Mouse (Mus musculus): Measurements from ENCODE around the gene Urm1. TPM values are rescaled to one million over a fixed set of nuclear protein-coding genes. Genes with fewer than 3 reads are reported as not detected.
A peak's percentile ranks its signal among the peaks of the same experiment; 100 is the strongest.

Gene Urm1
- total and polyA plus RNA-seq, 2 experiments: 8.1 to 26.6 TPM

DNA sequence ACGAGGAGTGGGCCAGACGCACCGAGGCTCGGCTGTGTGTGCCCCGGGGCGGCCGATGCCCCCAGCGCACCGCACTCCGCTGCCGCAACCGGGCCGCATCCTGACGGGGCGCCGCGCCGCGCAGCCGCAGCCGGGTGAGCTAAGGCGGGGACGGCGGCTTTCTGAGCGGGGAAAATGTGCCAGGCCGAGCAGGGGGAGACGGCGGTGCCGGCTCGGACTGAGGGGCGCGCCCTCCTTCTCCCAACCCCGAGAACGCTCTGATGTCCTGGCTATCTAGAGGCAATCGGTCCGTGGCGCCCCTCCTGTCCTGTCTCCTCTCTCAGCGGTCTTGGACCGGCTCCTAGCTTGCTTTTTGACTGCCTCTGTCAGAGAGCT, 17.1 kb upstream of the Urm1 start:
- H3K4me1 ChIP-seq (ENCODE audit: control insufficient read depth, insufficient read depth, low read length): peaks cover 8% of the 10 kb centered on the region; the same call in 1 of the 2 replicates
- H3K36me3 ChIP-seq (ENCODE audit: control insufficient read depth, insufficient read depth, low read length): peaks cover 2% of the 10 kb centered on the region; the same call in 1 of the 2 replicates
- no peak for TF ChIP-seq CTCF (IDR thresholded peaks at IDR 0.05; ENCODE audit: low read depth, low read length)
- TF ChIP-seq POLR2A (IDR thresholded peaks at IDR 0.05; ENCODE audit: extremely low read depth, insufficient read depth, low read length): no peak
- WGBS: 1% methylated on average over 39 of the region's 39 CpGs
- H3K79me2 ChIP-seq (ENCODE audit: control insufficient read depth, insufficient read depth, low read length): no peaks in the 10 kb centered on the region; the same call in 1 of the 2 replicates
- no peak for DNase-seq (ENCODE audit: extremely low read depth, low read depth, low spot score)
- no peak overlapping the region for H3K27ac ChIP-seq (replicated peaks; ENCODE audit: insufficient read depth, low read depth, low read length)
- H3K4me3 ChIP-seq (ENCODE audit: insufficient read depth, low read depth, low read length): peak overlapping the region; percentile 86
- H3K9ac ChIP-seq (ENCODE audit: low read depth, low read length): peak overlapping the region; percentile 91
- H3K27me3 ChIP-seq (ENCODE audit: control insufficient read depth, insufficient read depth, low read length): no peaks in the 10 kb centered on the region

- Histone ChIP-seq H3K27me3 (ENCODE audit: control insufficient read depth, insufficient read depth, low read length) (no peaks in the 10 kb centered on the region), H3K9ac (ENCODE audit: low read depth, low read length) (peak overlapping the region; percentile 91), H3K79me2 (ENCODE audit: control insufficient read depth, insufficient read depth, low read length) (no peaks in the 10 kb centered on the region; the same call in 1 of the 2 replicates), H3K36me3 (ENCODE audit: control insufficient read depth, insufficient read depth, low read length) (peaks cover 2% of the 10 kb centered on the region; the same call in 1 of the 2 replicates), H3K4me3 (ENCODE audit: insufficient read depth, low read depth, low read length) (no peak overlapping the region), H3K4me1 (ENCODE audit: control insufficient read depth, insufficient read depth, low read length) (peaks cover 8% of the 10 kb centered on the region; the same call in 1 of the 2 replicates), H3K27ac (replicated peaks; ENCODE audit: insufficient read depth, low read depth, low read length) (no peak overlapping the region)
- TF ChIP-seq POLR2A (IDR thresholded peaks at IDR 0.05; ENCODE audit: extremely low read depth, insufficient read depth, low read length) (no peak), CTCF (IDR thresholded peaks at IDR 0.05; ENCODE audit: low read depth, low read length) (peak; percentile 53)
- WGBS: 44% methylated on average over 6 of the region's 6 CpGs
- DNase-seq (ENCODE audit: extremely low read depth, low read depth, low spot score): peak; percentile 12
Measured at GRCm38 (mm10) chr2:29803400-29803831, 16.5 kb upstream of the Urm1 start.

GRCm38 (mm10) chr2:29815678-29816371, 4.0 kb upstream of the Urm1 start:
- 89% methylated on average over 11 of the region's 11 CpGs for WGBS
- no peak for DNase-seq (ENCODE audit: extremely low read depth, low read depth, low spot score)
- Histone ChIP-seq H3K36me3 (ENCODE audit: control insufficient read depth, insufficient read depth, low read length) (peaks cover 4% of the 10 kb centered on the region), H3K9ac (ENCODE audit: low read depth, low read length) (no peak overlapping the region), H3K4me1 (ENCODE audit: control insufficient read depth, insufficient read depth, low read length) (no peaks in the 10 kb centered on the region), H3K79me2 (ENCODE audit: control insufficient read depth, insufficient read depth, low read length) (no peaks in the 10 kb centered on the region), H3K27ac (replicated peaks; ENCODE audit: insufficient read depth, low read depth, low read length) (no peak overlapping the region), H3K4me3 (ENCODE audit: insufficient read depth, low read depth, low read length) (no peak overlapping the region), H3K27me3 (ENCODE audit: control insufficient read depth, insufficient read depth, low read length) (no peaks in the 10 kb centered on the region)
- TF ChIP-seq POLR2A (IDR thresholded peaks at IDR 0.05; ENCODE audit: extremely low read depth, insufficient read depth, low read length) (no peak), CTCF (IDR thresholded peaks at IDR 0.05; ENCODE audit: low read depth, low read length) (no peak)

DNA sequence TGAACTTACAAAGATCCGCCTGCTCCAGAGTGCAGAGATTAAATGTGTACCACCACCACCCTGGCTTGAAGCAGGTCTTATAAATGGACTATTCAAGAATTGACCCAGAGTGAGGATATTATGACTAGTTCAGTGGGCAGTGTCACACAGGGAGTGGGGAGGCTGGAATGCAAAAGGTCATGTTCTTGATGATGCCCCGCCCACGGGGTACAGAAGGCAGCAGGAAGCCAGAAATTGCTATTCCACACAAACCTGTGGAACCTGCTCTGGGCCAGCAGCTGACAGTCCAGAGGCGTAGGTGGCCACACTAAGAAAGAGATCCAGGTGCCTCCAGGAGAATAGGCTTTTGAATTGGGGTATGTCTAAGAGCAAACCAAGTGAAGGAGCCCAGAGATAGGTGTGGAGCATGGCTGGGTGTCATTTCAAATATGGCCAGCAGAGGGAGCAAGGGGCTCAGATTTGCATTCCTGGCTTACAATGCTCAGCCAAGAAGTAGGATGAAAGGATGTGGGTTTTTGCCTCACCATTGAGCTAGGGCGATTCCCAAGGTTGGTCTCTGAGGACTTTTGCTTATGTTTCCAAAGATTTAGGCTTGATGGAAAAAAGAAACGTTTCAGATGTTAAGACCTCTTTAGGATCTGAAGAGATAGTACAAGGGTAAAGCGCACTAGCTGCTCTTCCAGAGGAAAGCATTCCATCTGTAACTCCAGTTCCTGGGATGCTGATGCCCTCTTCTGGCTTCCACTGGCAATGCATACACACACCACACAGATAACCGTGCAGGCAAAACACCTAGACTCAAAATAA, 2.2 kb upstream of the Urm1 start:
- TF ChIP-seq POLR2A (IDR thresholded peaks at IDR 0.05; ENCODE audit: extremely low read depth, insufficient read depth, low read length): no peak
- TF ChIP-seq CTCF (IDR thresholded peaks at IDR 0.05; ENCODE audit: low read depth, low read length): peak; percentile 74
- peak; percentile 49 for DNase-seq (ENCODE audit: extremely low read depth, low read depth, low spot score)
- Histone ChIP-seq H3K4me1 (ENCODE audit: control insufficient read depth, insufficient read depth, low read length) (no peaks in the 10 kb centered on the region), H3K36me3 (ENCODE audit: control insufficient read depth, insufficient read depth, low read length) (peaks cover 4% of the 10 kb centered on the region), H3K79me2 (ENCODE audit: control insufficient read depth, insufficient read depth, low read length) (no peaks in the 10 kb centered on the region), H3K4me3 (ENCODE audit: insufficient read depth, low read depth, low read length) (no peak overlapping the region), H3K27me3 (ENCODE audit: control insufficient read depth, insufficient read depth, low read length) (no peaks in the 10 kb centered on the region), H3K9ac (ENCODE audit: low read depth, low read length) (no peak overlapping the region), H3K27ac (replicated peaks; ENCODE audit: insufficient read depth, low read depth, low read length) (no peak overlapping the region)
- 40% methylated on average over 8 of the region's 8 CpGs for WGBS

DNA sequence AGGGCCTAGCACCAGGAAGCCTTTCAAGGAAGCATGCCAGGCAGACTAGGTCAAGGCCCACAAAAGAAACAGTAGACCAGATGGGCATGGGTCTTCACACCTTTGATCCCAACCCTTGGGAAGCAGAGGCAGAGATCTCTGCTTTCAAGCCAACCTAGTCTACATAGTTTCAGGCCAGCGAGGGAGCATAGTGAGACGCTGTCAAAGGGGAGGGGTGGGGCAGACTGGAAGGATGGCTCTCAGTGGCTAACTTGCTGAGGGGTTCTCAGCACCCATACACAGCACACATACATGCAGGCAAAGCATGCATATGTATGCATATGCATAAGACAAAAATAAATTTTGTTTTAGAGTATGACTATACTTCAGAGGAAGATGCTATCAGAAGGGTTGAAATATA, 512 bp upstream of the Urm1 start:
- no peak overlapping the region for H3K9ac ChIP-seq (ENCODE audit: low read depth, low read length)
- H3K4me3 ChIP-seq (ENCODE audit: insufficient read depth, low read depth, low read length): no peak overlapping the region
- no peaks in the 10 kb centered on the region for H3K79me2 ChIP-seq (ENCODE audit: control insufficient read depth, insufficient read depth, low read length)
- no peaks in the 10 kb centered on the region for H3K36me3 ChIP-seq (ENCODE audit: control insufficient read depth, insufficient read depth, low read length)
- H3K27me3 ChIP-seq (ENCODE audit: control insufficient read depth, insufficient read depth, low read length): no peaks in the 10 kb centered on the region
- DNase-seq (ENCODE audit: extremely low read depth, low read depth, low spot score): no peak
- WGBS: 56% methylated on average over 2 of the region's 2 CpGs
- no peaks in the 10 kb centered on the region for H3K4me1 ChIP-seq (ENCODE audit: control insufficient read depth, insufficient read depth, low read length)
- TF ChIP-seq CTCF (IDR thresholded peaks at IDR 0.05; ENCODE audit: low read depth, low read length): no peak
- TF ChIP-seq POLR2A (IDR thresholded peaks at IDR 0.05; ENCODE audit: extremely low read depth, insufficient read depth, low read length): no peak
- H3K27ac ChIP-seq (replicated peaks; ENCODE audit: insufficient read depth, low read depth, low read length): no peak overlapping the region

Measured in liver, adult 2 months (tissue).